Mouse (Mus musculus): ENCODE results near the gene Actr6. TPM values are rescaled to one million over a fixed set of nuclear protein-coding genes. Genes with fewer than 3 reads are reported as not detected.
"Not testable (repeated sequence)": the region's sequence is repeated elsewhere in the genome, so short reads cannot be mapped to it uniquely, and the experiment has no call there.

Gene Actr6
- total and polyA plus RNA-seq, 2 experiments from 2014 or later: 3.4 to 21.9 TPM

GRCm38 (mm10) chr10:89681706-89682105 is 50.4 kb downstream of the Actr6 start:
- Histone ChIP-seq H3K4me2 (ENCODE audit: low read depth, low read length) (no peak overlapping the region), H3K4me1 (ENCODE audit: control insufficient read depth, insufficient read depth) (peaks cover 6% of the 10 kb centered on the region; the same call in 1 of the 2 replicates), H3K27ac (ENCODE audit: low read depth) (no peak overlapping the region), H3K36me3 (replicated peaks; ENCODE audit: control insufficient read depth, insufficient read depth, low read length) (peaks cover 4% of the 10 kb centered on the region; the same call in 1 of the 2 replicates), H3K9me3 (replicated peaks; ENCODE audit: control insufficient read depth, low read length) (no peaks in the 10 kb centered on the region), H3K9ac (replicated peaks; ENCODE audit: low read depth, low read length) (no peak overlapping the region), H3K27me3 (ENCODE audit: control insufficient read depth, insufficient read depth, low read length) (no peaks in the 10 kb centered on the region), H3K4me3 (ENCODE audit: low read depth, low read length) (no peak overlapping the region)
- ATAC-seq (ENCODE audit: insufficient read depth, low read depth) (no peak), DNase-seq (ENCODE audit: low spot score) (no peak)
- TF ChIP-seq EP300 (IDR thresholded peaks at IDR 0.05; ENCODE audit: low read depth): no peak
- TF ChIP-seq CTCF (IDR thresholded peaks at IDR 0.05; ENCODE audit: low read depth): no peak
- WGBS: 89% methylated on average over 4 of the region's 4 CpGs

GRCm38 (mm10) chr10:89680517-89680916 is 51.6 kb downstream of the Actr6 start:
- no peak for DNase-seq (ENCODE audit: low spot score)
- ATAC-seq (ENCODE audit: insufficient read depth, low read depth): no peak

GRCm38 (mm10) chr10:89679448-89679847 is 52.6 kb downstream of the Actr6 start:
- WGBS: 85% methylated on average over 1 of the region's 1 CpGs
- Histone ChIP-seq H3K9ac (replicated peaks; ENCODE audit: low read depth, low read length) (no peak overlapping the region), H3K36me3 (replicated peaks; ENCODE audit: control insufficient read depth, insufficient read depth, low read length) (peaks cover 8% of the 10 kb centered on the region; the same call in 1 of the 2 replicates), H3K4me3 (ENCODE audit: low read depth, low read length) (no peak overlapping the region), H3K27ac (ENCODE audit: low read depth) (no peak overlapping the region), H3K4me1 (ENCODE audit: control insufficient read depth, insufficient read depth) (no peaks in the 10 kb centered on the region), H3K27me3 (ENCODE audit: control insufficient read depth, insufficient read depth, low read length) (no peaks in the 10 kb centered on the region), H3K9me3 (replicated peaks; ENCODE audit: control insufficient read depth, low read length) (no peaks in the 10 kb centered on the region), H3K4me2 (ENCODE audit: low read depth, low read length) (no peak overlapping the region)
- no peak for ATAC-seq (ENCODE audit: insufficient read depth, low read depth)
- no peak for DNase-seq (ENCODE audit: low spot score)
- TF ChIP-seq EP300 (IDR thresholded peaks at IDR 0.05; ENCODE audit: low read depth): no peak
- TF ChIP-seq CTCF (IDR thresholded peaks at IDR 0.05; ENCODE audit: low read depth): no peak

More at GRCm38 (mm10) chr10:89680517-89680916, 51.6 kb downstream of the Actr6 start:
- H3K36me3 ChIP-seq (replicated peaks; ENCODE audit: control insufficient read depth, insufficient read depth, low read length): peaks cover 4% of the 10 kb centered on the region; the same call in 1 of the 2 replicates
- TF ChIP-seq EP300 (IDR thresholded peaks at IDR 0.05; ENCODE audit: low read depth) (no peak), CTCF (IDR thresholded peaks at IDR 0.05; ENCODE audit: low read depth) (no peak)
- H3K4me1 ChIP-seq (ENCODE audit: control insufficient read depth, insufficient read depth): peaks cover 6% of the 10 kb centered on the region; the same call in 1 of the 2 replicates
- no peak overlapping the region for H3K4me2 ChIP-seq (ENCODE audit: low read depth, low read length)
- H3K9me3 ChIP-seq (replicated peaks; ENCODE audit: control insufficient read depth, low read length): no peaks in the 10 kb centered on the region
- H3K27me3 ChIP-seq (ENCODE audit: control insufficient read depth, insufficient read depth, low read length): no peaks in the 10 kb centered on the region
- no peak overlapping the region for H3K9ac ChIP-seq (replicated peaks; ENCODE audit: low read depth, low read length)
- 76% methylated on average over 3 of the region's 3 CpGs for WGBS
- H3K4me3 ChIP-seq (ENCODE audit: low read depth, low read length): no peak overlapping the region
- H3K27ac ChIP-seq (ENCODE audit: low read depth): no peak overlapping the region

- H3K27me3 ChIP-seq (ENCODE audit: control insufficient read depth, insufficient read depth, low read length): no peaks in the 10 kb centered on the region
- TF ChIP-seq CTCF (IDR thresholded peaks at IDR 0.05; ENCODE audit: low read depth) (no peak), EP300 (IDR thresholded peaks at IDR 0.05; ENCODE audit: low read depth) (no peak)
- H3K27ac ChIP-seq (ENCODE audit: low read depth): no peak overlapping the region
- ATAC-seq (ENCODE audit: insufficient read depth, low read depth): no peak
- H3K9me3 ChIP-seq (replicated peaks; ENCODE audit: control insufficient read depth, low read length): no peaks in the 10 kb centered on the region
- no peaks in the 10 kb centered on the region for H3K4me1 ChIP-seq (ENCODE audit: control insufficient read depth, insufficient read depth)
- no peak for DNase-seq (ENCODE audit: low spot score)
- H3K4me2 ChIP-seq (ENCODE audit: low read depth, low read length): no peak overlapping the region
- no peak overlapping the region for H3K4me3 ChIP-seq (ENCODE audit: low read depth, low read length)
- WGBS: 85% methylated on average over 4 of the region's 4 CpGs
- H3K9ac ChIP-seq (replicated peaks; ENCODE audit: low read depth, low read length): no peak overlapping the region
- H3K36me3 ChIP-seq (replicated peaks; ENCODE audit: control insufficient read depth, insufficient read depth, low read length): peaks cover 8% of the 10 kb centered on the region; the same call in 1 of the 2 replicates
Observed at GRCm38 (mm10) chr10:89678054-89678453, 54.0 kb downstream of the Actr6 start.

GRCm38 (mm10) chr10:89676609-89677008 is 55.5 kb downstream of the Actr6 start:
- WGBS: 65% methylated on average over 4 of the region's 4 CpGs
- no peak overlapping the region for H3K4me3 ChIP-seq (ENCODE audit: low read depth, low read length)
- TF ChIP-seq EP300 (IDR thresholded peaks at IDR 0.05; ENCODE audit: low read depth): no peak
- TF ChIP-seq CTCF (IDR thresholded peaks at IDR 0.05; ENCODE audit: low read depth): no peak
- no peak overlapping the region for H3K9ac ChIP-seq (replicated peaks; ENCODE audit: low read depth, low read length)
- H3K9me3 ChIP-seq (replicated peaks; ENCODE audit: control insufficient read depth, low read length): no peaks in the 10 kb centered on the region
- H3K4me2 ChIP-seq (ENCODE audit: low read depth, low read length): no peak overlapping the region
- no peak for ATAC-seq (ENCODE audit: insufficient read depth, low read depth)
- H3K36me3 ChIP-seq (replicated peaks; ENCODE audit: control insufficient read depth, insufficient read depth, low read length): peaks cover 8% of the 10 kb centered on the region; the same call in 1 of the 2 replicates
- H3K27ac ChIP-seq (ENCODE audit: low read depth): no peak overlapping the region
- no peak for DNase-seq (ENCODE audit: low spot score)
- H3K4me1 ChIP-seq (ENCODE audit: control insufficient read depth, insufficient read depth): no peaks in the 10 kb centered on the region
- no peaks in the 10 kb centered on the region for H3K27me3 ChIP-seq (ENCODE audit: control insufficient read depth, insufficient read depth, low read length)

- not testable (repeated sequence) for H3K4me2 ChIP-seq (ENCODE audit: low read depth, low read length); H3K4me3 ChIP-seq (ENCODE audit: low read depth, low read length); H3K27ac ChIP-seq (ENCODE audit: low read depth); H3K27me3 ChIP-seq (ENCODE audit: control insufficient read depth, insufficient read depth, low read length); H3K9ac ChIP-seq (replicated peaks; ENCODE audit: low read depth, low read length); ATAC-seq (ENCODE audit: insufficient read depth, low read depth); H3K36me3 ChIP-seq (replicated peaks; ENCODE audit: control insufficient read depth, insufficient read depth, low read length); DNase-seq (ENCODE audit: low spot score); H3K9me3 ChIP-seq (replicated peaks; ENCODE audit: control insufficient read depth, low read length); H3K4me1 ChIP-seq (ENCODE audit: control insufficient read depth, insufficient read depth)
- 99% methylated on average over 5 of the region's 5 CpGs for WGBS
Observed at GRCm38 (mm10) chr10:89670371-89670770, 61.7 kb downstream of the Actr6 start.

Data from heart, postnatal 0 days (tissue).